Mouse (Mus musculus): Measurements from ENCODE around the gene 3110082I17Rik. TPM values are rescaled to one million over a fixed set of nuclear protein-coding genes. Genes with fewer than 3 reads are reported as not detected.

3110082I17Rik gene
- polyA plus RNA-seq, 1 experiment from 2014 or later = 37.2 TPM

DNA sequence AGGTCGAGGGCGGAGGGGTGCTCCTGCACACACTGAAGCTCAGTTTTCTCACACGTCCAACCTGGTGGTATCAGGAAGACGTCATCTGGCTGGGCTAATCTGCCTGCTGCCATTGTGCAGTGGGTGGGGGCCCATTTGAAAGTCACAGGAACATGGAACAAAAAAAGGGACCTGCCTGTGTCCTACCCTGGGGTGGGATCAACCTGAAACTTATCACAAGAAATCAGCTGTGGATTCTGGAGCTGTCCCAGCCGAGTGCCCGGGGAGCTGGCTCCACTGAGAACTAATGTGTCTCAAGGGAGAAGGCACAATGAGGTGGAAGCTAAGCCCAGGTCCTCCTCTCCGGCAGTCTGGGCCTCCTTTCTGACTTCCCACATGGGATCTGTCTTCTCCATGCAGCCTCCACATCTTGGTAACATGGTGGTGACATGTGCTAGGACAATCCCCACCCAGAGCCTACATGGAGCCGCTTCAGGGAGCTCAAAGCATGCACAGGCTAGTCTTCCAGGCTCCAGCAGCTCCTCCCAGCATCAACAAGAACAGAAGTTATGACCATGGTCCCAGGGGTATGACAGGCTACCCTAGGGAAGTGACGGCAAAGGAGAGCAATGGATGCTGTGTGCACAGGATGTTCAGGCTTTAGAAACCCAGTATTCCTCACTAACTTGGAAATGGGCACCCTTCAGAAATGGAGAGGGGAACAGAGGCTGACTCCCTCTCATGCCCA is 26.3 kb downstream of the 3110082I17Rik start:
- no peak for ATAC-seq (ENCODE audit: insufficient read depth, low FRiP score, low read depth)
- Histone ChIP-seq H3K9ac (no peak overlapping the region), H3K9me3 (no peaks in the 10 kb centered on the region), H3K27ac (no peak overlapping the region), H3K4me2 (no peak overlapping the region), H3K36me3 (0 out of 2 replicates have a peak, but pooled peaks cover 3% of the 10 kb centered on the region), H3K4me1 (peaks cover 16% of the 10 kb centered on the region), H3K4me3 (replicated peaks) (no peak overlapping the region), H3K27me3 (replicated peaks) (no peaks in the 10 kb centered on the region)
- 78% methylated on average over 9 of the region's 9 CpGs for WGBS

DNA sequence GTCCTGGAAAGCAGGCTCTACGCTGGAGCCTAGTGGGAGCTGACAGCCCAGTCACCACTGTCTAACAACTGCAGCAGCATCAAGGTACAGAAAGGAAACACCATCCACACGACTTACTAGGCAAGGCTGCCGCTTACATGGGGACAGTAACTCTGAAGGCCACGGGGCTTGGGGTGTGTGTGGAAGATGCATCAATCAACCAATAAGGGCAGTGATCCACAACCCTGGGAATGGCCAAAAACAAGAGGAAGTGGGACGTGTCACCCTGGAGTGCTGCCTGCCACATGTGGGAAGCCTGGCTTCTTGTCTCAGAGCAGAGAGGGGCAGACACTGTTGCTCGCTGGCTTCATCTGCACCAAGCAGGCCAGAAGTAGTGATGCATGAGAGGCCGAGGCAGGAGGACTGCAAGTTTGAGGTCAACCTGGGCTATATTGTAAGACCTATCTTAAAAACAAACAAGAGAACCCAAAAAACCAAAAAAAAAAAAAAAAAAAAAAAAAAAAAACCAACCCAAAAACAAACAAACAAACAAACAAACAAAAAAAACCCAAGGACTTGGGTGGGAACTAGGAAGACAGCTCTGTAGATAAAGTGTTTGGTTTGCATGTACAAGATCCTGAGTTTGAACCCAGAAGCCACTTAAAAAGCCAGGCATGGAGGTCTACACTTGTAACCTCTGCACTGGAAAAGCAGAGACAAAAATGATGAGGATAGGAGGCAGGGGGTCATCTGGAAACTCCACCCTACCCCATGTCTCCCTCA is 27.4 kb downstream of the 3110082I17Rik start:
- WGBS = 74% methylated on average over 7 of the region's 7 CpGs
- Histone ChIP-seq H3K9me3 (no peaks in the 10 kb centered on the region), H3K4me2 (no peak overlapping the region), H3K4me3 (replicated peaks) (no peak overlapping the region), H3K27ac (no peak overlapping the region), H3K27me3 (replicated peaks) (no peaks in the 10 kb centered on the region), H3K36me3 (0 out of 2 replicates have a peak, but pooled peaks cover 3% of the 10 kb centered on the region), H3K9ac (no peak overlapping the region), H3K4me1 (peaks cover 16% of the 10 kb centered on the region; the same call in 1 of the 2 replicates)
- ATAC-seq (ENCODE audit: insufficient read depth, low FRiP score, low read depth) = no peak

DNA sequence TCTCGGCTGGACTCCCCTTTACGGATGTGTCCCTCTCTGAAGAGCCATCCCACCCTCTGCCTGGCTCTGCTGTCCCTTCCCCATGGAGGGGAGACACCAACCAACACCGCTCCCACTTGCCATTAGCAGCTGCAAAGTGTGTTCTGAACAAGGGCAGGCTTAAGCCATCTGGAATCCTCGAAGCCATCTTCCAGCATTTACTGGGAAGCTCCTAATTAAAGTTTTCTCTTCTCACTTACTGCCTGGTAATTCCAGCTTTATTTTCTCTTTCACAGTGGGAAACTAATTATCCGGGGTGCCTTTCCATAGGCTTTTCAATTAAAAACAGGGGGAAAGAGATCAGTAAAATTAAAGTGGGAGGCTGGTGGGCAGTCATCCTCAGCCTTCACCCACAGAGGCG is 28.0 kb downstream of the 3110082I17Rik start:
- peaks cover 16% of the 10 kb centered on the region; the same call in 1 of the 2 replicates for H3K4me1 ChIP-seq
- H3K9ac ChIP-seq = no peak overlapping the region
- ATAC-seq (ENCODE audit: insufficient read depth, low FRiP score, low read depth) = no peak
- H3K9me3 ChIP-seq = no peaks in the 10 kb centered on the region
- no peak overlapping the region for H3K4me2 ChIP-seq
- H3K27me3 ChIP-seq (replicated peaks) = no peaks in the 10 kb centered on the region
- no peak overlapping the region for H3K4me3 ChIP-seq (replicated peaks)
- WGBS = 74% methylated on average over 6 of the region's 6 CpGs
- H3K27ac ChIP-seq = no peak overlapping the region
- H3K36me3 ChIP-seq = 0 out of 2 replicates have a peak, but pooled peaks cover 3% of the 10 kb centered on the region

DNA sequence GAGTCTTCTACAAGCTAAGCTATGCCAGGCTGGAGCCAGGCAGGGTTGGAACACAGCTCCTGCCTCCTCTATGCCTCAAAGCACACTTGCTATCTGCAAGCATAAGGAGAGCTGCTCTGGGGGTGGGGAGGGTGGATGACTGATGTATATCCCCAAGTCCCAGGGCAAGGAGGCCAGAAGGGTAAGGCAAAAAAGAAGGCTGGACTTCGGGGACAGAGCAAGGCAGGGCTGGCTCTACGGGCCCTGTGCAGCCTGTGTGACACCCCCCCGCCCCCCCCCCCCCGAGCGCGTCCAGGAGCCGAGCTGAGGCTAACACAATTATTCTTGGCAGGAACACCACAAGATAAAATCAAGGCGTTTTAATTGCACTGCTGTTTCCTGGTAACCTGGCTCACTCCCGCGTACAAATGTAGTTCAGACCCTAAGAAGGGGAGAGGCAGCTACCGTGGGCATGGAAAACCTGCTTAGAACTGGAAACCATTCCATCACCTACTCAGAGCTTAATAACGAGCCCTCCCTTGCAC is 30.4 kb downstream of the 3110082I17Rik start:
- H3K36me3 ChIP-seq = no peaks in the 10 kb centered on the region
- WGBS = 27% methylated on average over 12 of the region's 12 CpGs
- H3K9me3 ChIP-seq = no peaks in the 10 kb centered on the region
- H3K27me3 ChIP-seq (replicated peaks) = no peaks in the 10 kb centered on the region
- no peak overlapping the region for H3K4me3 ChIP-seq (replicated peaks)
- peaks cover 16% of the 10 kb centered on the region; the same call in 1 of the 2 replicates for H3K4me1 ChIP-seq
- H3K9ac ChIP-seq = no peak overlapping the region
- H3K27ac ChIP-seq = 0 out of 2 replicates have a peak overlapping the region, but pooled peaks have one; percentile 40
- H3K4me2 ChIP-seq = no peak overlapping the region
- ATAC-seq (ENCODE audit: insufficient read depth, low FRiP score, low read depth) = peak; percentile 51; the same call in 1 of the 2 replicates

DNA sequence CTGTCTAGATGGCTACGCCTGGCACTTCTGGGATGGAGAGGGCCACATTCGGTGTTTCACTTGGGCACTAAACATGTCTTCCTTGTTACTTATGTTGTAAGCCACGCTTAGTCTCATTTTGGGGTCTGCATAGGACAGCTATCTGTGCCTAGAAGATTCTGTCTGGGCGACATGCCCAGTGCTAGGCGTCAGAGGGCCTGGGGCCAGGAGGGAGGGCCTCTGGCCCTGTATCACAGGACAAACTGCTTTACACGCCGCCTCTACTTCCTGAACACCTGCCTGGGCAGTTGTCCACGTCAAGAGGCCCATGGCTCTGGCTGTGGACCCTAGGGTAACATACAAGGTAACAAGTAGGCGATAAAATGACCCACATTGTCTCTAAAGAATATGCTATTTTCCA is 32.3 kb downstream of the 3110082I17Rik start:
- Histone ChIP-seq H3K27ac (no peak overlapping the region), H3K36me3 (no peaks in the 10 kb centered on the region), H3K27me3 (replicated peaks) (no peaks in the 10 kb centered on the region), H3K9me3 (no peaks in the 10 kb centered on the region), H3K9ac (no peak overlapping the region), H3K4me3 (replicated peaks) (no peak overlapping the region), H3K4me2 (no peak overlapping the region), H3K4me1 (peaks cover 20% of the 10 kb centered on the region)
- 63% methylated on average over 9 of the region's 9 CpGs for WGBS
- no peak for ATAC-seq (ENCODE audit: insufficient read depth, low FRiP score, low read depth)

DNA sequence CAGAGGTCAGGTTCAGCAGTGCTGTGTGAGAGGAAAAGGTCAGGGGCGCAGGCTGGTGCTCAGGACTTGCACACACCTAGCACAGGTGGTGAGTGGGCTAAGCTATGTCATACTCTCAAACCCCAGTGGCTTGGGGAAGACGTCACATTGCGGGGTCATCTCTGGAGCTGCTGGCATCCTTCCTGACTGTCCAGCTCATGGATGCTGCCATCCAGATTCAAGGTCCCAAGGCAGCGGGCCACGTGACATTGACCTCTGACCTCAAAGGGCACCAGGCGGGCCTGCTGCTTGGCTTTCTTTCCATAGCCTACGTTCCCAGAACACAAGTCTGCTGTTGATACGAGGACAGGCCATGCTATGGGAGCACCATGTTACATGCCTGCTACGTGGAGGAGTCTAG is 33.3 kb downstream of the 3110082I17Rik start:
- Histone ChIP-seq H3K9ac (no peak overlapping the region), H3K9me3 (no peaks in the 10 kb centered on the region), H3K4me2 (no peak overlapping the region), H3K36me3 (no peaks in the 10 kb centered on the region), H3K27me3 (replicated peaks) (no peaks in the 10 kb centered on the region), H3K27ac (no peak overlapping the region), H3K4me1 (peaks cover 21% of the 10 kb centered on the region), H3K4me3 (replicated peaks) (no peak overlapping the region)
- no peak for ATAC-seq (ENCODE audit: insufficient read depth, low FRiP score, low read depth)
- WGBS = 86% methylated on average over 9 of the region's 9 CpGs

DNA sequence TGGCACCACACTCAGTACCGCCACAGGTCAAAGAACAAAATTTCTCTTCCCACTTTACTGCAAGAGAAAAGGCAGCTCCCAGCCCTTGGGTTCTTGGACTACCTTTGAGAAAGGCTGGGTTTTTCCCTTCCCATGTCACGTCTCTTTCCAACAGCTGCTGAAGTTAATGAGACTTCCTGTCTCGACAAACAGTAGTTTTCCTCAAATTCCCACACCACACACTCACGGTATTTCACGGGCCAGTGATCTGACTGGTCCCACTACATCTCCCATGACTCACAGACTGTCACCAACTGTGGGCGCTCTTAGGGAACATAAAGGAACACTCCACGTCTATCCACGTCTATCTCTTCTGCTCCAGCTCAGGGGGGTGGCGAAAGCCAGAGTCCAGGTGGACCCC is 35.1 kb downstream of the 3110082I17Rik start:
- no peaks in the 10 kb centered on the region for H3K36me3 ChIP-seq
- no peaks in the 10 kb centered on the region for H3K9me3 ChIP-seq
- H3K4me2 ChIP-seq = no peak overlapping the region
- no peak overlapping the region for H3K27ac ChIP-seq
- no peaks in the 10 kb centered on the region for H3K27me3 ChIP-seq (replicated peaks)
- no peak overlapping the region for H3K9ac ChIP-seq
- 69% methylated on average over 9 of the region's 9 CpGs for WGBS
- no peak for ATAC-seq (ENCODE audit: insufficient read depth, low FRiP score, low read depth)
- peaks cover 15% of the 10 kb centered on the region for H3K4me1 ChIP-seq
- H3K4me3 ChIP-seq (replicated peaks) = no peak overlapping the region

DNA sequence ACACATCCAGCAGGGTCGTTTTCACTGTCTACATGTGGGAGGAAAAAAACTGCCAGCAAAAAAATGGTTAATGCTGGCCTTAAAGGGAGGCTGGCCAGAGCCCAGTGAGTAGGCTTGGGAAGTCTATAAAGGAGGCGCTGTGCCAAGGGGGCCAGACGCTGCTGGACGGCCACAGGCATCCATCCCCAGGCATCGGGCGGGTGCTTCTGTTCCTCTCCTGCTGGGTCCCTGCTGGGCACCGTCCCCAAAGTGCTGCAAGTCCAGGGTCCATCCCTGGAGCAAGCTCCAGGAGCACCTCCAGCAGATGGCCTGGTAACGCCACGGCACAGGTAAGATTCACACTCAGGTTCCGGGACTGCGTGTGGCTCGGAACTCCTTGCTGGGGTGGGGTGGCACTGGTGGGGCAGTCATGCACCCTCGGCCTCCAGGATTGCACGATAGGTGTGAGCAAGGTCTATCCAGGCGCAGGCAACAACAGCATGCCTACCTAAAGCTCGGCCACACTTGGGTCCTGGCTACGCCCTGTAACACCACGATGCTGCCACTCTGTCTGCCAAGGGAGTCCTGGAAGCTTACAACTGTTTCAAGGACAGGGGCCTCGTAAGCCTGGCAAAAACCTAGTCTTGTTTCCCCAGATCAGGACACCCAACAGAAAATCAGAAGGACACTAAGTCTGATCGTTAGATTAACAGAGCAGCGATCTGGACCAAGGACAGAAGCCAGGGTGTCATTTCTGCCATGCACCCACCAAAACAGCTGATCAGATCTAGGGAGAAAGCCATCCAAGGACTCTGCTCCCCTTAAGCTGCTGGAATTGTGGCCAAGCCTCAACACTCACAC is 37.1 kb downstream of the 3110082I17Rik start, which contains the start of gene Gper1:
Gene Gper1 (plus strand): TSS at position 126 of the 840 bp plus-strand sequence.
- H3K36me3 ChIP-seq = no peaks in the 10 kb centered on the region
- no peaks in the 10 kb centered on the region for H3K9me3 ChIP-seq
- peak within 1 kb of the TSS; percentile 23 for H3K4me3 ChIP-seq (replicated peaks)
- no peaks in the 10 kb centered on the region for H3K27me3 ChIP-seq (replicated peaks)
- peak within 1 kb of the TSS; percentile 45 for H3K4me2 ChIP-seq
- no peak within 1 kb of the TSS for H3K27ac ChIP-seq
- peaks cover 14% of the 10 kb centered on the region for H3K4me1 ChIP-seq
- peak; percentile 45; the same call in 1 of the 2 replicates for ATAC-seq (ENCODE audit: insufficient read depth, low FRiP score, low read depth)
- 51% methylated on average over 21 of the region's 21 CpGs for WGBS
- H3K9ac ChIP-seq = no peak within 1 kb of the TSS

DNA sequence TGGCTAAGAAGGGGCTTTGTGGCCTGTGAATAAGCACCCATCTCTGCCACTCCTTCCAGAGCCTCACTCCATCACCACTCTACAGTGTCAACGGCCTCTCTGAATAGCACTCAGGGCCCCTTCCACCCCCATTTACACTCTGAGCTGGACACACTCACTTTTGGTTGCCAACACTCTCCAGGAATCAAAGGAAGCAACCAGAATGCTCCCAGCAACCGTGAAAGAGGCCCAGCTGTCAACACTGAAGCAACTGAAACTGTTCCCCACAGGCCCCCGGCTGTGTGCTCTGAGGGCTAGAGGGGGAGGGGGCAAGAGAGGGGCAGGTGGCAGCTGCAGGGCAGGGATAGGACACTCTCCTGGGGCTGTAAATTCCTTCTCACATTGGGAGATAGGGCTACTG is 41.7 kb downstream of the 3110082I17Rik start:
- Histone ChIP-seq H3K27ac (no peak overlapping the region), H3K4me3 (replicated peaks) (no peak overlapping the region), H3K9me3 (no peaks in the 10 kb centered on the region), H3K36me3 (no peaks in the 10 kb centered on the region), H3K4me2 (no peak overlapping the region), H3K27me3 (replicated peaks) (no peaks in the 10 kb centered on the region), H3K4me1 (peaks cover 14% of the 10 kb centered on the region), H3K9ac (no peak overlapping the region)
- 27% methylated on average over 3 of the region's 3 CpGs for WGBS
- no peak for ATAC-seq (ENCODE audit: insufficient read depth, low FRiP score, low read depth)

DNA sequence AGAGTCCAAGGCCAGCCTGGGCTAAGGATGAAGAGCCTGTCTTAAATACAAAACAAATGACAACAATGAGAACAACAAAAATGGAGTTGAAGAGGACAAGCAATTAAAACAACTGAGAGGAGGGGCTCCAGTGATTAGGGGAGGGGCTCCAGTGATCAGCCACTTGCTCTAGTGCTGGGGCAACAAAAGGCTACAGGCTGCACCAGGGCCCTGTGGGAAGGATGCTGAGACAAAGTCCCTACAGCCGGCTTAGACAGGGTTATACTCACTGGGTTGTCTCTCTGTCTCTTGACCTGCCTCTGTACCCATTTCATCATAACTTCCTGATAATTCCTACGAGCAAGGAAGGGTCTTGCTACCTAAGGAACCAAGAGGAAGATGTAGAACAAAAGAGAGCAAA is 42.2 kb downstream of the 3110082I17Rik start:
- H3K4me1 ChIP-seq = peaks cover 11% of the 10 kb centered on the region
- no peak for ATAC-seq (ENCODE audit: insufficient read depth, low FRiP score, low read depth)
- 68% methylated on average over 2 of the region's 2 CpGs for WGBS
- H3K9me3 ChIP-seq = no peaks in the 10 kb centered on the region
- no peaks in the 10 kb centered on the region for H3K36me3 ChIP-seq
- no peaks in the 10 kb centered on the region for H3K27me3 ChIP-seq (replicated peaks)
- no peak overlapping the region for H3K9ac ChIP-seq
- no peak overlapping the region for H3K4me2 ChIP-seq
- no peak overlapping the region for H3K27ac ChIP-seq
- H3K4me3 ChIP-seq (replicated peaks) = no peak overlapping the region

DNA sequence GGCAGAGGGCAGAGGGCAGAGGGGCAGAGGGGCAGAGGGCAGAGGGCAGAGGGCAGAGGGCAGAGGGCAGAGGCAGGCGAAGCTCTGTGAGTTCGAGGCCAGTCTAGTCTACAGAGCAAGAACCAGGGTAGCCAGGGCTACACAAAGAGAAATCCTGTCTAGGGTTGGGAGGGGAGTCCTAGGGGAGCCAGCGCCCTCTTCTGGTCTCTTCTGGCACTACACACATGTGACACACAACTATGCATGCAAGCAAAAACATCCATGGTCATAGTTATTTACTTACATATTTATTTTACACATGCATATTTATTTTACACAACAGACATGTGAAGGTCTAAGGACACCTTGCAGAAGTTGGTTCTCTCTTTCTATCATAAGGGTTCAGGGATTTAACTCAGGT is 42.8 kb downstream of the 3110082I17Rik start:
- Histone ChIP-seq H3K9me3 (no peaks in the 10 kb centered on the region), H3K27me3 (replicated peaks) (no peaks in the 10 kb centered on the region), H3K27ac (no peak overlapping the region), H3K9ac (no peak overlapping the region), H3K4me3 (replicated peaks) (no peak overlapping the region), H3K4me2 (no peak overlapping the region), H3K36me3 (no peaks in the 10 kb centered on the region), H3K4me1 (0 out of 2 replicates have a peak, but pooled peaks cover 9% of the 10 kb centered on the region)
- 85% methylated on average over 3 of the region's 3 CpGs for WGBS
- ATAC-seq (ENCODE audit: insufficient read depth, low FRiP score, low read depth) = no peak

Data from stomach, embryonic 15.5 days (tissue).